Mouse (Mus musculus) ES-Bruce4 (cell line): ENCODE results near the gene Inpp5a. TPM values are rescaled to one million over a fixed set of nuclear protein-coding genes. Genes with fewer than 3 reads are reported as not detected.

ENCODE experiments used
- H3K27ac ChIP-seq: 2 replicates; pipeline ENCODE4 v1.5.1; 2012; ENCODE audit warnings: low read length, inconsistent platforms; ENCODE audit not compliant: insufficient read depth
- H3K27me3 ChIP-seq: 2 replicates; pipeline ENCODE4 v1.6.1; 2012; ENCODE audit warnings: mild to moderate bottlenecking, low read length, inconsistent platforms; ENCODE audit not compliant: control insufficient read depth, poor library complexity, insufficient read depth, severe bottlenecking
- H3K36me3 ChIP-seq: 2 replicates; pipeline ENCODE4 v1.6.1; 2012; ENCODE audit warnings: inconsistent platforms, mild to moderate bottlenecking, low read length, moderate library complexity; ENCODE audit not compliant: control insufficient read depth, poor library complexity, insufficient read depth, severe bottlenecking
- H3K4me1 ChIP-seq: one replicate; pipeline ENCODE4 v1.8.1; 2011; ENCODE audit warnings: low read length; ENCODE audit not compliant: control insufficient read depth, insufficient read depth
- H3K4me3 ChIP-seq: 2 replicates; pipeline ENCODE4 v1.5.1; 2011; ENCODE audit warnings: low read depth, mild to moderate bottlenecking, low read length
- H3K9ac ChIP-seq: 2 replicates; pipeline ENCODE4 v1.6.1; 2012; ENCODE audit warnings: low read depth, mild to moderate bottlenecking, inconsistent platforms; ENCODE audit not compliant: poor library complexity, severe bottlenecking
- H3K9me3 ChIP-seq: replicated peaks from 2 replicates; pipeline ENCODE4 v1.6.1; 2012; ENCODE audit warnings: mild to moderate bottlenecking, low read length, inconsistent platforms; ENCODE audit not compliant: control insufficient read depth, poor library complexity, insufficient read depth, severe bottlenecking
- CTCF ChIP-seq: IDR thresholded peaks from one replicate; pipeline ENCODE4 v1.8.1; 2011; ENCODE audit warnings: low read depth, low read length
- EP300 ChIP-seq: IDR thresholded peaks from 2 replicates; pipeline ENCODE4 v1.6.1; 2011; ENCODE audit warnings: low read depth, low read length; ENCODE audit not compliant: insufficient read depth
- POLR2A ChIP-seq: IDR thresholded peaks from one replicate; pipeline ENCODE4 v1.8.1; 2011; ENCODE audit warnings: low read length; ENCODE audit not compliant: insufficient read depth
- polyA plus RNA-seq: library from polyadenylated mRNA; stranded (reverse); fragments of >200 nt; gene quantifications from 2 replicates; pipeline ENCODE4 v1.2.4, GENCODE M21; 2011; ENCODE audit warnings: low read depth; ENCODE audit not compliant: missing spikeins, insufficient read depth, insufficient read length

The Inpp5a gene
- polyA plus RNA-seq = 37.6 and 43.9 TPM in 2 replicates

DNA sequence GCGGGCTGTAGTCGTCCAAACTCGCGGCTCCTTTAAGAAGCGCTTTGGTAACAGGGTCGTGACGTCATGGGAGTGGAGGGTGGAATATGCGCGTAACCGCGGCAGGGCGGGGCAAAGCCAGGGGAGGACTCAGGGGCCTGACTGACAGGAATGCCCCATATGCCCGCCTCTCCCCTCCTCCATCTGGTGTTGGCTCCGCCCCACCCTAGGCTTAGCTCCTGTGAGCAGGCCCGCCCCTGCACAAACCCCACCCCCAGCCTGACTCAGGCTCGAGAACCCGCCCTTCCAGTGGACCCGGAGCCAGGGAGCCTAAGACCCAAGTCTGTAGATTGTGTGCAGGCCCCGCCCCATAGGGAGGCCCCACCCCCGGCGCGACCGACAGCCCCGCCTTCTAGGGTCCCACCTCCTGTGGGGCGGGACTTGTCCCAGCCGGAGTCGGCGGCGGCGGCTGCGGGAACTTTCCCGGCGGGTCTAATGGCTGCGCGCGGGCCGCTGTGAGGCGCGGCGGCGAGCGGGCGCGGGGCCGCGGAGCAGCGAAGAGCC, at the start of gene Inpp5a:
Gene Inpp5a (plus strand): TSS at position 440 of the 543 bp plus-strand sequence.
- Histone ChIP-seq H3K4me1 (no peaks in the 10 kb centered on the region), H3K9me3 (no peaks in the 10 kb centered on the region), H3K9ac (peak within 1 kb of the TSS; percentile 95), H3K27ac (no peak within 1 kb of the TSS; the same call in 1 of the 2 replicates), H3K27me3 (no peaks in the 10 kb centered on the region), H3K4me3 (peak within 1 kb of the TSS; percentile 88), H3K36me3 (no peaks in the 10 kb centered on the region)
- TF ChIP-seq POLR2A (no peak), CTCF (no peak)

DNA sequence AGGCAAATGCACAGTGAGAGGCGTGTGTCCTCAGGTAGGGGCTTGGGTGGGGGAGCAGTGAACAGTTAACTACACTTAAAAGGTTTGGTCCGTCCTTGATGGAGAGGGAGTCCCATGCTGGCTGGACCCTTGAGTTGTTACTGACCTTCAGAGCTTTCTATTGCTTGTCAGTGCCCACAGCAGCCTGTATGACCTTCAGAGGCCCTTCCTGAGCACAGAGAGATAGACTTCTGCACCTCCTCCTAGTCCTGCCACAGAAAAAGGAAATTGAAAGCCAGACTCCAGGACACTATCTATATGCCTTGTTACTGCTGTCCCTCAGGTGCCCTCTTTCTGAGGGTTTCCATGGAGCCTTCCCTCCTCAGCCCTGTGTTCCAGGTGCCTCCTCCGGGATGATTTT, 49.7 kb upstream of the Inpp5a start:
- Histone ChIP-seq H3K9me3 (peaks cover 3% of the 10 kb centered on the region; the same call in 1 of the 2 replicates), H3K27me3 (no peaks in the 10 kb centered on the region), H3K4me3 (no peak overlapping the region), H3K4me1 (no peaks in the 10 kb centered on the region), H3K36me3 (no peaks in the 10 kb centered on the region), H3K9ac (no peak overlapping the region), H3K27ac (no peak overlapping the region)
- no peak for TF ChIP-seq POLR2A
- TF ChIP-seq EP300 = no peak
- no peak for TF ChIP-seq CTCF

DNA sequence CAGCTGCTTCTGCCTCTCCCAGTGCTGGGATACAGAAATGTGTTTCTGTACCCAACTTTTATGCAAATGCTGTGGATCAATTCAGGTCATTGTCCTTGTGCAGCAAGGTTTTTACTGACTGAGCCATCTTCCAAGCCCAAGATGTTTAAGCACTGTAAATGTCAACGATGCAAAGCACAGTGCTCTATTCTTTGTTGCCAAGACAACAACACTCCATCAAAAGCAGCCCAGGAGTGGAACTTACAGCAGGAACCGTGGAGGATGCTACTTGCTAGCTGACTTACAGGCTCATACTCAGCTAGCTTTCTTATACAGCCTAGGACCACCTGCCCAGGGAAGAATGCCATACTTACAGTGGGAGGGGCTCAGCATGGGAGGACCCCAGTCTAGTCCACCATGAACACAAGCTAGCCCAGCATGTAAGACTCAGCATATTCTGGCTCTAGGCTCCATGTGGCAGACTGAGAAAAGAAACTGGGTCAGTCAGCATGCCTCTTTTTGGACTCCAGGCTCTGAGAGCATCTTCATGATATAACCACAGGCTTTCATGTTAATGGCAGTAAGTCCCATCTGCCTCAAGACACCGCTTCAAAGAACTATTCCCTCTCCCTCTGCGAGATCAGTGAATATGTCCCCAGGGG, 47.8 kb upstream of the Inpp5a start:
- no peak overlapping the region for H3K27ac ChIP-seq
- no peaks in the 10 kb centered on the region for H3K36me3 ChIP-seq
- no peak overlapping the region for H3K9ac ChIP-seq
- H3K4me1 ChIP-seq = no peaks in the 10 kb centered on the region
- TF ChIP-seq CTCF (no peak), EP300 (no peak), POLR2A (no peak)
- no peak overlapping the region for H3K4me3 ChIP-seq
- no peaks in the 10 kb centered on the region for H3K27me3 ChIP-seq
- H3K9me3 ChIP-seq = no peaks in the 10 kb centered on the region

DNA sequence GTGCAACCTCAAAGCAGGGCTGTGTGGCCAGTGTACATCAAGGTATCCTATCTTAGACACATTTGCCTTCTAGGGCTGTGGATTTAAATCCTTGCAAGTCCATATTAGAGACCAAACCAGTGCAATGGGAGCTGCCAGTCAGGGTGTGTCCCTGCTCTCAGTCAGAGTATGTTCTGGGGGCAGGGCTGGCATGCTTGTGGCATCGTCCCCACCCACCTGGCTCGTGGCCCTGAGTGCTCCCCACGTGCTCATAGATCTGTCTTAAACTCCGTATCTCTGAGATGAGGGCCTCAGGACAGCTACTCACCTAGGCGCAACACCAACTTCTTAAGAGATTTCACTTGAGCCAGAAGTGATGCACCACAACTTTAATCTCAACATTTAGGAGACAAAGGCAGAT, 46.1 kb upstream of the Inpp5a start:
- TF ChIP-seq CTCF (no peak), EP300 (no peak), POLR2A (no peak)
- H3K9me3 ChIP-seq = no peaks in the 10 kb centered on the region

DNA sequence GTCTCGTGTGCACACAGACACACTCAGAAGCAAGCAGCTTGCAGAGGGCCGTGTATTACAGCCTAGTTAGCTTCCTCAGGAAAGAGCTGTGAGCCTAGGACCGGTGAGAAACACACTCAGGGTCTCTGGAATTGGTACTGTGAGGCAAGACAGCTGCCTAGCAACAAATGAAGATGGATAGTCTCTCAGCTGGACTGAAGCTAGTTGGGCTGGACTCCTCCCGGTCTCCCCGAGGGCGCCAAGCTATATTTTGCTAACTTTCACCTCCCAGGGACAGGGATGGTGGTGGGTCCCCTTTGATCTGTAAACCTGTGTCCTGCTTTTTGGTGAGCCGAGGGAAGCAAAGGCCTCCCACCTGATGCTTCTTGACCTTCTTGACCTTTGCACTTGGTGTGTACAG, 41.9 kb upstream of the Inpp5a start:
- H3K4me1 ChIP-seq = no peaks in the 10 kb centered on the region
- H3K4me3 ChIP-seq = no peak overlapping the region
- no peak for TF ChIP-seq CTCF
- TF ChIP-seq EP300 = no peak
- H3K36me3 ChIP-seq = no peaks in the 10 kb centered on the region
- H3K9me3 ChIP-seq = no peaks in the 10 kb centered on the region
- no peak overlapping the region for H3K9ac ChIP-seq
- no peak overlapping the region for H3K27ac ChIP-seq
- no peaks in the 10 kb centered on the region for H3K27me3 ChIP-seq

More for the DNA sequence above, 46.1 kb upstream of the Inpp5a start:
- H3K36me3 ChIP-seq = no peaks in the 10 kb centered on the region
- no peak overlapping the region for H3K4me3 ChIP-seq
- H3K27me3 ChIP-seq = no peaks in the 10 kb centered on the region
- no peaks in the 10 kb centered on the region for H3K4me1 ChIP-seq
- no peak overlapping the region for H3K27ac ChIP-seq
- H3K9ac ChIP-seq = no peak overlapping the region

DNA sequence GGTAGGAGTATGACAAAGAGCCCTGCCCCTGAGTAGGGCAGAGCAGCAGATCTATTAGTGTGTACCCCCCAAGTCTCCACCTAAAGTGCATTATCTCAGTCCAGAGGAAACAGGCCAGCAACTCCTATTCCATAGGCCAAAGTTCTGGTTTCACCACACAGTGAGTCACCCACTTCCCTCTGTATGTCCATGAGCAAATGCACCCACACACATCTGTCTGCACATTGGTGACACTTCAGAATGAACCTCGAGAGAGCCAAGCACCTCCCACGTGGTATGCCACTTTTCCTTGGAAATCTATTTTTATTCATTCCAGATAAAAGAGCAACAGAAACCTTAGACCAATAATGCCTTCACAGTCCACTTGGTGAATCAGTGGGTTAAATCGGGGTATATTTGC, 38.3 kb upstream of the Inpp5a start:
- no peaks in the 10 kb centered on the region for H3K27me3 ChIP-seq
- H3K4me1 ChIP-seq = no peaks in the 10 kb centered on the region
- no peak for TF ChIP-seq POLR2A
- H3K9me3 ChIP-seq = no peaks in the 10 kb centered on the region
- no peak overlapping the region for H3K9ac ChIP-seq
- no peak overlapping the region for H3K27ac ChIP-seq
- H3K4me3 ChIP-seq = no peak overlapping the region
- H3K36me3 ChIP-seq = no peaks in the 10 kb centered on the region
